Mouse (Mus musculus) liver, embryonic 12.5 days (tissue): ENCODE measurements at regions not wholly inside any gene's neighbourhood (a gene's known extent, or its start where the extent isn't known, plus 50 kb on each side); places are given as distances from the start of the nearest gene placed in this dataset.
A peak's percentile ranks its signal among the peaks of the same experiment; 100 is the strongest.

Experiments
- ATAC-seq: fragments of 200-750 bp; cut with Nextera tagmentation; 2 replicates; pipeline ENCODE4 v1.8.0; 2017; ENCODE audit warnings: moderate number of reproducible peaks, mild to moderate bottlenecking, moderate library complexity
- H3K27ac ChIP-seq: fragments of 300-500 bp; sonication (generic); 2 replicates; pipeline ENCODE4 v1.5.1; 2016; ENCODE audit warnings: mild to moderate bottlenecking
- H3K27me3 ChIP-seq: fragments of 300-500 bp; sonication (generic); replicated peaks from 2 replicates; pipeline ENCODE4 v1.6.1; 2016; ENCODE audit warnings: mild to moderate bottlenecking, moderate library complexity
- H3K36me3 ChIP-seq: fragments of 300-500 bp; sonication (generic); 2 replicates; pipeline ENCODE4 v1.6.1; 2016; ENCODE audit warnings: mild to moderate bottlenecking, moderate library complexity
- H3K4me1 ChIP-seq: fragments of 300-500 bp; sonication (generic); 2 replicates; pipeline ENCODE4 v1.6.1; 2016
- H3K4me2 ChIP-seq: fragments of 300-500 bp; sonication (generic); 2 replicates; pipeline ENCODE4 v1.6.1; 2016; ENCODE audit warnings: mild to moderate bottlenecking, moderate library complexity
- H3K4me3 ChIP-seq: fragments of 300-500 bp; sonication (generic); 2 replicates; pipeline ENCODE4 v1.5.1; 2016; ENCODE audit warnings: mild to moderate bottlenecking, moderate library complexity
- H3K9ac ChIP-seq: fragments of 300-500 bp; sonication (generic); 2 replicates; pipeline ENCODE4 v1.6.1; 2016; ENCODE audit warnings: mild to moderate bottlenecking, moderate library complexity
- H3K9me3 ChIP-seq: fragments of 300-500 bp; sonication (generic); replicated peaks from 2 replicates; pipeline ENCODE4 v1.6.1; 2016; ENCODE audit warnings: mild to moderate bottlenecking, moderate library complexity
- whole genome bisulfite sequencing: fragments of 180-500 bp; shearing (Covaris S2); methylation state at CpG from one replicate; pipeline ENCODE4 v1.1.7; 2016; ENCODE audit not compliant: insufficient replicate concordance; 5-methylcytosine and 5-hydroxymethylcytosine counted together

- no peaks in the 10 kb centered on the region for H3K27me3 ChIP-seq
Measured at GRCm38 (mm10) chr5:118984797-118985408, 424.4 kb downstream of the Med13l start.

DNA sequence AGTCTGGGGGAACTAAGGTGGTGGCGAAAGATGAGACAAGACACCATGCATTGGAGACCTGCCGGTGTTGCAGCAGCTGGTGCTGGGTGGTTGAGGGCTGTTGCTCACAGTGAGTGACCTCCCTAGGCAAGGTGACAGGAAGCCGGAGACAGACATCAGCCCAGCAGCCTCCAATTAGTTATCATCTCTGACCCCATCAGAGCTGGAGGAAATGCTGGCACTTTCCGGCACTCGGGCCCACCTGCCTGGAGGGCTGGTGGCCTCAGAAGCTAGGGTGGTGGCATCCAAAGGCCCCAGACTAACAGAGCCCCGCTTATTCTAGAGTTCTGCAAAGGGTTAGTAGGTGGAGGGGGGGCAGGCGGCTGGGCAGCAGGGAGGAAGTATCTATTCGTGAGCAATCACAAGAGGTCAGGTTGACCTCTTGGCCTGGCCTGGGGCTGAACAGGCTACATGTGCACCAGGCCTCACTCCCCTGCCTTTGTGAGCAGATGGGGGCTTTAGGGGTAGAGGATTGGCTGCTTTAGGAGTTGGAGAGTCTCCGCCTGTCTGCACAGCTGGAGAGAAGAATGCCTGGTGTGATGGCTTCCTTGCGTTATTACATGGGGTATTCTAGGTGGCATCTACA, 427.0 kb downstream of the Med13l start:
- Histone ChIP-seq H3K9ac (no peak overlapping the region), H3K27ac (no peak overlapping the region), H3K4me1 (no peaks in the 10 kb centered on the region), H3K9me3 (no peaks in the 10 kb centered on the region), H3K36me3 (no peaks in the 10 kb centered on the region), H3K4me3 (no peak overlapping the region), H3K27me3 (no peaks in the 10 kb centered on the region), H3K4me2 (no peak overlapping the region)
- WGBS, result 54% methylated on average over 10 of the region's 10 CpGs
- no peak for ATAC-seq

More at GRCm38 (mm10) chr5:118984797-118985408, 424.4 kb downstream of the Med13l start:
- 63% methylated on average over 9 of the region's 9 CpGs for WGBS
- no peak overlapping the region for H3K9ac ChIP-seq
- ATAC-seq, result no peak
- H3K4me1 ChIP-seq, result no peaks in the 10 kb centered on the region
- no peaks in the 10 kb centered on the region for H3K36me3 ChIP-seq
- no peaks in the 10 kb centered on the region for H3K9me3 ChIP-seq
- no peak overlapping the region for H3K4me3 ChIP-seq
- H3K4me2 ChIP-seq, result no peak overlapping the region
- no peak overlapping the region for H3K27ac ChIP-seq

DNA sequence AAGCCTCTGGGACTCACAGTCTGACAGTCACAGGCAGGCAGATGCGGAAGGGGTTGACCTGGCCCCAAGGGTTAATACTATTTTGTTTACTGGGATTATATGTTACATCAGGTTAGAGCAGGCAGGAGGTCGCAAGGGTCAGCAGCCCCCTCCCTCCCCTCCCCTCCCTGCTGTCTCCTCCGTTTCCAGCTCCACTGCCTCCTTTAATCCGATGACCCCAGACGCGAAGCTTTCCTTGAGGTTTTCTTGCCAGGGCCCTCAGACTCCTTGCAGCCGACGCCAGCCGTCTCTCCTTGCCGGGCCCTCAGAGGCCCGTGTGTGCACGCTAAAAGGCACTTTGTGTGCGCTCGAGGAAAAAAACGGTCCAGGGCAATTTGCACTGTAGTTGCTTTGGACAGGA, 438.6 kb downstream of the Med13l start:
- Histone ChIP-seq H3K27me3 (peaks cover 8% of the 10 kb centered on the region), H3K4me1 (no peaks in the 10 kb centered on the region), H3K9ac (no peak overlapping the region), H3K27ac (no peak overlapping the region), H3K4me2 (no peak overlapping the region), H3K9me3 (no peaks in the 10 kb centered on the region), H3K4me3 (no peak overlapping the region), H3K36me3 (no peaks in the 10 kb centered on the region)
- no peak for ATAC-seq
- 28% methylated on average over 15 of the region's 15 CpGs for WGBS

DNA sequence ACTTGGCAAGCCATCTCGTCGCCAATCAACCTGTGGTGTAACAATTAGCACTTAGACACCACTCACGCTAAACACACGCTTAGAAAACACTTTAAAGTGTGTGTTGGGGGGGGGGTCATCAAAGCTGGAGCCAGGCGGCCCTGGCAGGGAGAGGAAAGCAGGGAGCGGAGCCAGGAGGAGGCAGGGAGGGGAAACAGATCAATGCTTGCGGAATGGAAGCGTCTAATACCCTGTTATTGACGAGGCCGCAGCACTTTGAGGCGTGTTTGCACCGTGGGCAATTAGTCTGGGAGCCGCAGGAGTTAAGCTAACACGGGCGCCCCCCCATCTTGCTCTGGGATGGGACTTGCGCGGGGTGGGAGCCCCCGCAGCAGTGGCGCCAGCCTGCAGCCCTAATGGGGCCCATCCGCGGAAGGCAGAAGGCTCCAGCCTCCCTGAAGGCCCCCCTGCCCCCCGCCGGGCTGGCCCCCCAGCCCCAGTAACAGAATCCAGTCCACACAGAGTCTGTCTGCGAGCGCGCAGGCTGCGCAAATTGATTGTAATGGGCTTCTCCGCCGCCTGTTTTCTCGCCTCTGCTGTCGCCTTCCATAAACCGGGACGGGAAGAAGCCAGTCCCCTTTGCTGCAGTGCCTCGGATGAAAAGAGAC, 445.5 kb downstream of the Med13l start:
- Histone ChIP-seq H3K9me3 (no peaks in the 10 kb centered on the region), H3K4me1 (no peaks in the 10 kb centered on the region), H3K4me3 (0 out of 2 replicates have a peak overlapping the region, but pooled peaks have one; percentile 0), H3K9ac (no peak overlapping the region), H3K27me3 (peaks cover 53% of the 10 kb centered on the region), H3K27ac (no peak overlapping the region), H3K4me2 (peak overlapping the region; percentile 47), H3K36me3 (no peaks in the 10 kb centered on the region)
- no peak for ATAC-seq
- WGBS, result 9% methylated on average over 33 of the region's 34 CpGs

DNA sequence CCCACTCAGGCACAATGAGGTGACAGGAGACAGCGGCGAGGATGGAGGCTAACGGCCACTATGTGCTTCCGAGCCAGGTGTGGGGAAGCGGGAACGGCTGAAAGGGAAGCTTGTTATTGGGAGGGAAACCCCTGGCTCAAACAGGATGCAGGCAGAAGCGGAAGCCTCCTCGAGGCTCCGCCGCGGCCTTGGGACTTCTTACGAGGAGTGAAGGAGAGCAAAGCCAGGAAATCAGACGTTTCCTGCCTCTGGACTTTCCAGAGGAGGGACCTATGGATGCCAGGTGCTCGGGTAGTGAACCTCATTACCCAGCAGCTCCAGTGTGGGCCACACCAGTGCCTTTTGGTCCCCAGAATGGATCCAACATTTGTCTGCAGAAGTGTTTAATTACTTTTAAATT, 449.6 kb downstream of the Med13l start:
- Histone ChIP-seq H3K4me2 (no peak overlapping the region), H3K4me1 (no peaks in the 10 kb centered on the region), H3K36me3 (no peaks in the 10 kb centered on the region), H3K4me3 (no peak overlapping the region), H3K27me3 (peaks cover 42% of the 10 kb centered on the region), H3K27ac (no peak overlapping the region), H3K9ac (no peak overlapping the region), H3K9me3 (no peaks in the 10 kb centered on the region)
- 27% methylated on average over 14 of the region's 14 CpGs for WGBS
- no peak for ATAC-seq

DNA sequence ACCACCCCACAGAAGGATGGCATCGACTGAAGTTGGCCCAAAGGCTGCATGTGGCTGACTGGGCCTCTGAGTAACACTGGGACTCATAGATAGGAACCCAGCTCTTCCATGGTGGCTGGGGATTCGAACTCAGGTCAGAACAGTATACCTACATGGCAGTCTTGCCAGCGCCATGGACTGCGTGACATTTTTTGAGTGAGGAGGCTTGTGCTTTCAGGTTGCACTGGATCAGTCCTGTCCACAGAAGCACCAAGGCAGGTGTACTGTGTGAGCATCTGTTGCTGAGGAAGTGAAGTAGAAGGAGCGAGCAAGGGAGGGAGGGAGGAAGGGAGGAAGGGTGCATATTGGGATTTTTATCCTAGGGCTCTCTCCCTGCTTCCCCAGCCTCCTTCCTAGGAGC, 454.7 kb downstream of the Med13l start:
- no peak overlapping the region for H3K4me2 ChIP-seq
- ATAC-seq, result no peak
- no peaks in the 10 kb centered on the region for H3K36me3 ChIP-seq
- no peak overlapping the region for H3K27ac ChIP-seq
- no peak overlapping the region for H3K4me3 ChIP-seq
- WGBS, result 63% methylated on average over 5 of the region's 5 CpGs
- H3K4me1 ChIP-seq, result no peaks in the 10 kb centered on the region
- no peaks in the 10 kb centered on the region; the same call in 1 of the 2 replicates for H3K9me3 ChIP-seq
- 0 out of 2 replicates have a peak, but pooled peaks cover 3% of the 10 kb centered on the region for H3K27me3 ChIP-seq
- no peak overlapping the region for H3K9ac ChIP-seq

DNA sequence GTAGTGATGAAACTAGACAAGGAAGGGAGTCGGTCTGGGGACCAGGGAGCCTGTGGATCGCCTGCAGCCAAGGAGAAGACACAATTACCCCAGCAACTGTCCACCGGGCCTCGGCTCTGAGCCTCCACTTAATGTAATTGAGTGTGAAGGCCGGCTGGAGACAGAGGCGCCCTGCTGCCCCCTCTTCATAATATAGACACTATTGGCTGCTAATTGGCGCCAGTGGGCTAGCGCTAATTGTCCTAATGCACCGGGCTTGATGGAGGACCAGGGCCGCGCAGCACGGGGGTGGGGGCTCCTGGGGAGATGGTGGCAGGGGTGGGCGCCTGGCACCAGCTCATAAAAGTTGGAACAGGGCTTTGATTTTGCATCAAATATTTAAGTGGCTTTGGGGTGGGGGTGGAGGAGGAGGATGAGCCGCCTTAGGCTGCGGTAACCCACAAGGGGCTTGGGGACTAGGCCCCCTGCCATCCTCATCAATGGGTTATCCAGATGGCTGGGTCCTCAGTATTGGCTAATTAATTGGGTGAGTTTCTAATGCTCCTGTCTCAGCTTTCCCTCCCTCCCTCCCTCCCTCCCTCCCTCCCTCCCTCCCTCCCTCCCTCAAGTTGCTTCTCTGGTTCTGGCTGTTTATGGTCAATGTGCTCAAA, 455.3 kb downstream of the Med13l start:
- Histone ChIP-seq H3K36me3 (no peaks in the 10 kb centered on the region), H3K9me3 (no peaks in the 10 kb centered on the region; the same call in 1 of the 2 replicates), H3K9ac (no peak overlapping the region), H3K4me1 (no peaks in the 10 kb centered on the region), H3K27ac (no peak overlapping the region), H3K27me3 (0 out of 2 replicates have a peak, but pooled peaks cover 3% of the 10 kb centered on the region), H3K4me2 (no peak overlapping the region), H3K4me3 (no peak overlapping the region)
- 36% methylated on average over 15 of the region's 15 CpGs for whole genome bisulfite sequencing
- no peak for ATAC-seq

GRCm38 (mm10) chr5:119016420-119016819, 455.9 kb downstream of the Med13l start:
- no peak overlapping the region for H3K9ac ChIP-seq
- WGBS, result 38% methylated on average over 4 of the region's 4 CpGs
- no peaks in the 10 kb centered on the region; the same call in 1 of the 2 replicates for H3K9me3 ChIP-seq
- no peaks in the 10 kb centered on the region for H3K4me1 ChIP-seq
- no peak overlapping the region for H3K4me2 ChIP-seq
- 0 out of 2 replicates have a peak, but pooled peaks cover 3% of the 10 kb centered on the region for H3K27me3 ChIP-seq
- H3K36me3 ChIP-seq, result no peaks in the 10 kb centered on the region
- no peak for ATAC-seq
- H3K27ac ChIP-seq, result no peak overlapping the region
- no peak overlapping the region for H3K4me3 ChIP-seq

- H3K27me3 ChIP-seq, result no peaks in the 10 kb centered on the region
- H3K4me2 ChIP-seq, result no peak overlapping the region
- H3K9ac ChIP-seq, result no peak overlapping the region
- H3K4me3 ChIP-seq, result no peak overlapping the region
- 66% methylated on average over 8 of the region's 8 CpGs for WGBS
- H3K27ac ChIP-seq, result no peak overlapping the region
- H3K4me1 ChIP-seq, result no peaks in the 10 kb centered on the region
- ATAC-seq, result no peak
- H3K36me3 ChIP-seq, result no peaks in the 10 kb centered on the region
- no peaks in the 10 kb centered on the region; the same call in 1 of the 2 replicates for H3K9me3 ChIP-seq
Measured at GRCm38 (mm10) chr5:119023947-119024346, 463.5 kb downstream of the Med13l start.

- H3K4me3 ChIP-seq, result no peak overlapping the region
- no peaks in the 10 kb centered on the region for H3K4me1 ChIP-seq
- no peak overlapping the region for H3K4me2 ChIP-seq
- H3K9me3 ChIP-seq, result no peaks in the 10 kb centered on the region
- no peak overlapping the region for H3K27ac ChIP-seq
- 61% methylated on average over 5 of the region's 5 CpGs for WGBS
- H3K36me3 ChIP-seq, result no peaks in the 10 kb centered on the region
- H3K9ac ChIP-seq, result no peak overlapping the region
- H3K27me3 ChIP-seq, result no peaks in the 10 kb centered on the region
- no peak for ATAC-seq
Measured at GRCm38 (mm10) chr5:119032051-119032450, 471.6 kb downstream of the Med13l start.

- no peak for ATAC-seq
- Histone ChIP-seq H3K36me3 (no peaks in the 10 kb centered on the region), H3K4me3 (no peak overlapping the region), H3K9me3 (no peaks in the 10 kb centered on the region; the same call in 1 of the 2 replicates), H3K27ac (no peak overlapping the region), H3K27me3 (no peaks in the 10 kb centered on the region), H3K4me1 (no peaks in the 10 kb centered on the region), H3K9ac (no peak overlapping the region), H3K4me2 (no peak overlapping the region)
- 76% methylated on average over 10 of the region's 10 CpGs for whole genome bisulfite sequencing
Measured at GRCm38 (mm10) chr5:119044548-119044947, 484.1 kb downstream of the Med13l start.

GRCm38 (mm10) chr5:119047581-119047980, 487.1 kb downstream of the Med13l start:
- Histone ChIP-seq H3K4me1 (no peaks in the 10 kb centered on the region), H3K4me2 (no peak overlapping the region), H3K9me3 (no peaks in the 10 kb centered on the region; the same call in 1 of the 2 replicates), H3K27ac (no peak overlapping the region), H3K36me3 (no peaks in the 10 kb centered on the region), H3K9ac (no peak overlapping the region), H3K27me3 (no peaks in the 10 kb centered on the region), H3K4me3 (no peak overlapping the region)
- WGBS, result 41% methylated on average over 4 of the region's 4 CpGs
- no peak for ATAC-seq
